Mouse (Mus musculus): Measurements from ENCODE around the gene Hlx.

DNA sequence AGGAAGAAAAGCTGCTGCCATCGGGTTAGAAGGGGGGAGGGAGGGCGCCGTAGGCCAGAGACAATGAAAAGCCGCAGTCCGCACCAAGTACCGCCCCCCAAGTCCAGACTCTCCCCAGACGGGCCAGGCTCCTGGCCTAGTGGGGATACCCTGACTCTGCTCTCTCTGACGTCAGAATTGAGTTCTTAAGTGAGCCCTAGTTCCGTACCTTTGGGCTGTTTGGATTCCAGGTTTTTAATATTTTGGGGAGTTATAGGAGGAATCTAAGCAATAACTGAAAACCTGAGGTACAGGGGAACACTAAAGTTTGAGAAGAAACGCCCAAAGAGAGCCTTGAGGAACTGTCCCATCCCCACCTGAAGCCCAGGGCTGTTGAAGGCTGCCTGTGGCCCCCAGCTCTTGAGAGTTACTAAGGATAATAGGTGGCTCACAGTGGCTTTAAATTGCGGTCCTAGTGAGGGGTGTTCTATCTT, 7.1 kb downstream of the Hlx start:
- TF ChIP-seq CTCF (IDR thresholded peaks at IDR 0.05; ENCODE audit: low read depth) = no peak
- no peak for TF ChIP-seq EP300 (IDR thresholded peaks at IDR 0.05; ENCODE audit: low read depth)

All from liver, embryonic 14.5 days (tissue).